ENCODE assay signal across 17 mouse cellular contexts in genomic region chr17:48064196-48064843, GRCm38 (mm10). TPM values are rescaled to one million over a fixed set of nuclear protein-coding genes. Genes with fewer than 3 reads are reported as not detected.
A peak's percentile ranks its signal among the peaks of the same experiment; 100 is the strongest.
DNase-seq lines count a peak whose midpoint lies in the region; ATAC-seq and TF ChIP-seq lines count a peak whose summit lies in the region.
"Had no signal": no experiment of that assay in that cellular context is flagged by ENCODE, and none has a peak within 500 bp of the region (broad histone marks: within the 10 kb centered on the region; RNA-seq: fewer than 3 reads in every experiment).

No protein-coding gene starts in this region.

- no peak for ATAC-seq in kidney, postnatal 0 days (replicated peaks; ENCODE audit: low FRiP score, low read depth)
- ATAC-seq in kidney, embryonic 15.5 days (replicated peaks; ENCODE audit: low FRiP score) = no peak
- no peak for ATAC-seq in forebrain, embryonic 11.5 days (replicated peaks; ENCODE audit: low FRiP score)
- ATAC-seq in limb, embryonic 14.5 days (ENCODE audit: low FRiP score, low read depth) = peak; percentile 75
- ATAC-seq: CD4-positive, CD25-positive, alpha-beta regulatory T cell, adult 4 months had no signal

- no peaks in the 10 kb centered on the region for H3K36me3 ChIP-seq in kidney, postnatal 0 days (ENCODE audit: insufficient read depth, low read length)
- H3K36me3 ChIP-seq in kidney, embryonic 15.5 days = no peaks in the 10 kb centered on the region
- H3K36me3 ChIP-seq in forebrain, embryonic 11.5 days (ENCODE audit: control insufficient read depth, insufficient read depth, low read length) = no peaks in the 10 kb centered on the region
- H3K36me3 ChIP-seq in limb, embryonic 14.5 days (ENCODE audit: control insufficient read depth, insufficient read depth, low read length) = no peaks in the 10 kb centered on the region
- H3K36me3 ChIP-seq: hindbrain, embryonic 15.5 days had no signal

- TF ChIP-seq CTCF in kidney, postnatal 0 days (IDR thresholded peaks at IDR 0.05; ENCODE audit: low read depth) = no peak

- H3K27me3 ChIP-seq in kidney, postnatal 0 days (ENCODE audit: insufficient read depth, low read length) = no peaks in the 10 kb centered on the region
- H3K27me3 ChIP-seq in kidney, embryonic 15.5 days = peaks cover 16% of the 10 kb centered on the region
- no peaks in the 10 kb centered on the region for H3K27me3 ChIP-seq in forebrain, embryonic 11.5 days (ENCODE audit: control insufficient read depth, insufficient read depth, low read length)
- H3K27me3 ChIP-seq in limb, embryonic 14.5 days (ENCODE audit: control insufficient read depth, insufficient read depth, low read length) = no peaks in the 10 kb centered on the region

- DNase-seq in kidney, postnatal 0 days (ENCODE audit: low spot score) = peak; percentile 56
- DNase-seq in embryo, embryonic 9.5 days (ENCODE audit: extremely low spot score) = peak; percentile 19
- DNase-seq in forebrain, embryonic 11.5 days (ENCODE audit: low spot score) = peak; percentile 53
- peak; percentile 76 for DNase-seq in limb, embryonic 14.5 days (ENCODE audit: low spot score)
- DNase-seq in heart, adult 11 months = no peak
- DNase-seq in kidney, postnatal 14 days = no peak
- DNase-seq in B cell, adult 2 months = no peak
- DNase-seq: cerebellum, adult 9-11 months; gastrocnemius, postnatal 36 days; kidney, adult 9 months; thymus, postnatal 36 days had no signal

- no peaks in the 10 kb centered on the region for H3K4me1 ChIP-seq in kidney, postnatal 0 days (replicated peaks; ENCODE audit: insufficient read depth, low read length)
- peaks cover 19% of the 10 kb centered on the region for H3K4me1 ChIP-seq in kidney, embryonic 15.5 days
- peaks cover 5% of the 10 kb centered on the region; the same call in 1 of the 2 replicates for H3K4me1 ChIP-seq in forebrain, embryonic 11.5 days (replicated peaks; ENCODE audit: control insufficient read depth, insufficient read depth, low read length)
- H3K4me1 ChIP-seq in limb, embryonic 14.5 days (ENCODE audit: control insufficient read depth, insufficient read depth, low read length) = peaks cover 36% of the 10 kb centered on the region

- H3K27ac ChIP-seq in kidney, postnatal 0 days = no peak overlapping the region
- H3K27ac ChIP-seq in kidney, embryonic 15.5 days = no peak overlapping the region
- no peak overlapping the region for H3K27ac ChIP-seq in forebrain, embryonic 11.5 days (ENCODE audit: low read depth, low read length)
- H3K27ac ChIP-seq in limb, embryonic 14.5 days (replicated peaks; ENCODE audit: low read depth, low read length) = peak overlapping the region; percentile 86
- H3K27ac ChIP-seq: hindbrain, embryonic 15.5 days had no signal

- no peak overlapping the region for H3K9ac ChIP-seq in kidney, postnatal 0 days (ENCODE audit: low read depth, low read length)
- no peak overlapping the region for H3K9ac ChIP-seq in kidney, embryonic 15.5 days
- no peak overlapping the region for H3K9ac ChIP-seq in forebrain, embryonic 11.5 days (ENCODE audit: low read length)
- 0 out of 2 replicates have a peak overlapping the region, but pooled peaks have one; percentile 6 for H3K9ac ChIP-seq in limb, embryonic 14.5 days (ENCODE audit: low read depth, low read length, severe bottlenecking)
- H3K9ac ChIP-seq: hindbrain, embryonic 15.5 days had no signal

- H3K4me2 ChIP-seq in kidney, postnatal 0 days (ENCODE audit: low read length) = no peak overlapping the region
- H3K4me2 ChIP-seq in kidney, embryonic 15.5 days = no peak overlapping the region
- H3K4me2 ChIP-seq in forebrain, embryonic 11.5 days (ENCODE audit: low read depth, low read length, severe bottlenecking) = no peak overlapping the region
- peak overlapping the region; percentile 28 for H3K4me2 ChIP-seq in limb, embryonic 14.5 days (replicated peaks; ENCODE audit: low read depth, low read length, severe bottlenecking)
- H3K4me2 ChIP-seq: hindbrain, embryonic 15.5 days had no signal

- H3K4me3 ChIP-seq in kidney, postnatal 0 days (replicated peaks; ENCODE audit: low read depth, low read length) = no peak overlapping the region
- H3K4me3 ChIP-seq in kidney, embryonic 15.5 days (replicated peaks) = no peak overlapping the region
- no peak overlapping the region for H3K4me3 ChIP-seq in forebrain, embryonic 11.5 days (ENCODE audit: low read depth, low read length)
- no peak overlapping the region for H3K4me3 ChIP-seq in limb, embryonic 14.5 days (replicated peaks; ENCODE audit: low read length)
- H3K4me3 ChIP-seq: hindbrain, embryonic 15.5 days had no signal

- TF ChIP-seq POLR2A in limb, embryonic 14.5 days (IDR thresholded peaks at IDR 0.05; ENCODE audit: borderline replicate concordance, extremely low read depth, insufficient read depth, insufficient read length) = no peak

- no peaks in the 10 kb centered on the region for H3K9me3 ChIP-seq in kidney, postnatal 0 days (replicated peaks; ENCODE audit: low read length)
- no peaks in the 10 kb centered on the region for H3K9me3 ChIP-seq in kidney, embryonic 15.5 days (replicated peaks)
- H3K9me3 ChIP-seq in forebrain, embryonic 11.5 days (ENCODE audit: control insufficient read depth, low read length) = no peaks in the 10 kb centered on the region
- H3K9me3 ChIP-seq in limb, embryonic 14.5 days (ENCODE audit: control insufficient read depth, low read length) = no peaks in the 10 kb centered on the region
- H3K9me3 ChIP-seq: hindbrain, embryonic 15.5 days had no signal

- 34% methylated on average over 10 of the region's 10 CpGs for WGBS in kidney, postnatal 0 days
- 44% methylated on average over 10 of the region's 10 CpGs for WGBS in kidney, embryonic 15.5 days
- whole genome bisulfite sequencing in forebrain, embryonic 11.5 days = 40% methylated on average over 10 of the region's 10 CpGs
- WGBS in limb, embryonic 14.5 days = 17% methylated on average over 10 of the region's 10 CpGs

RNA-seq across cellular contexts. Expression of gene 1700067P10Rik, which starts 24.8 kb away (rescaled TPM):
- polyA plus RNA-seq in kidney, postnatal 0 days (2015; fragmentation: Nextera tagmentation; extraction: Ambion mirVana) = not detected in 2 replicates
- polyA plus RNA-seq in kidney, embryonic 15.5 days (2015; fragmentation: Nextera tagmentation; extraction: Ambion mirVana) = not detected in 2 replicates
- polyA plus RNA-seq in forebrain, embryonic 11.5 days (2014; fragmentation: Nextera tagmentation; extraction: Ambion mirVana) = not detected in 2 replicates
- polyA plus RNA-seq in limb, embryonic 14.5 days (2012; rRNA removed) = 0.08 TPM in 1 of 2 replicates, not detected in the other
- polyA plus RNA-seq in limb, embryonic 14.5 days (2014; fragmentation: Nextera tagmentation; extraction: Ambion mirVana) = not detected in 2 replicates
- polyA plus RNA-seq: CD4-positive, CD25-positive, alpha-beta regulatory T cell, adult 4 months; heart, embryonic 14.5 days; hindbrain, embryonic 15.5 days; liver, adult 2 months; lung, embryonic 16.5 days had no signal

RNA-seq across cellular contexts. Expression of gene 1700122O11Rik, which starts 26.2 kb away (rescaled TPM):
- not detected in 2 replicates for polyA plus RNA-seq in kidney, postnatal 0 days (2015; fragmentation: Nextera tagmentation; extraction: Ambion mirVana)
- polyA plus RNA-seq in kidney, embryonic 15.5 days (2015; fragmentation: Nextera tagmentation; extraction: Ambion mirVana) = not detected in 2 replicates
- polyA plus RNA-seq in forebrain, embryonic 11.5 days (2014; fragmentation: Nextera tagmentation; extraction: Ambion mirVana) = not detected in 2 replicates
- not detected in 2 replicates for polyA plus RNA-seq in limb, embryonic 14.5 days (2012; rRNA removed)
- polyA plus RNA-seq in limb, embryonic 14.5 days (2014; fragmentation: Nextera tagmentation; extraction: Ambion mirVana) = not detected in 2 replicates
- polyA plus RNA-seq: CD4-positive, CD25-positive, alpha-beta regulatory T cell, adult 4 months; heart, embryonic 14.5 days; hindbrain, embryonic 15.5 days; liver, adult 2 months; lung, embryonic 16.5 days had no signal

Comparison
In these comparisons a context has a peak if more than half of its experiments do, and no peak if none do; other contexts are left out.
1. DNase-seq: peak in kidney, postnatal 0 days (single experiment), embryo, embryonic 9.5 days (single experiment), forebrain, embryonic 11.5 days (single experiment) and limb, embryonic 14.5 days (single experiment); none in heart, adult 11 months (single experiment), kidney, postnatal 14 days (single experiment) and B cell, adult 2 months (0 of 2).